Mouse (Mus musculus) embryonic facial prominence, embryonic 10.5 days (tissue): ENCODE measurements around the gene Dohh. TPM values are rescaled to one million over a fixed set of nuclear protein-coding genes. Genes with fewer than 3 reads are reported as not detected.

Experiments
- DNase-seq: peaks from one replicate; pipeline ENCODE4 v3.0.0-alpha.2; 2017; ENCODE audit warnings: low spot score
- H3K27ac ChIP-seq: fragments of 300-500 bp; sonication (generic); replicated peaks from 2 replicates; pipeline ENCODE4 v1.5.1; 2016; ENCODE audit warnings: mild to moderate bottlenecking
- H3K27me3 ChIP-seq: fragments of 300-500 bp; sonication (generic); replicated peaks from 2 replicates; pipeline ENCODE4 v1.6.1; 2016; ENCODE audit warnings: low read depth, mild to moderate bottlenecking; ENCODE audit not compliant: poor library complexity, severe bottlenecking
- H3K36me3 ChIP-seq: fragments of 300-500 bp; sonication (generic); replicated peaks from 2 replicates; pipeline ENCODE4 v1.6.1; 2016; ENCODE audit warnings: mild to moderate bottlenecking, moderate library complexity
- H3K4me1 ChIP-seq: fragments of 300-500 bp; sonication (generic); 2 replicates; pipeline ENCODE4 v1.6.1; 2016
- H3K4me3 ChIP-seq: fragments of 300-500 bp; sonication (generic); 2 replicates; pipeline ENCODE4 v1.5.1; 2016; ENCODE audit warnings: mild to moderate bottlenecking, moderate library complexity
- H3K9me3 ChIP-seq: fragments of 300-500 bp; sonication (generic); 2 replicates; pipeline ENCODE4 v1.6.1; 2016; ENCODE audit warnings: mild to moderate bottlenecking
- WGBS: fragments of 180-500 bp; shearing (Covaris S2); methylation state at CpG from one replicate; pipeline ENCODE4 v1.1.7; 2016; 5-methylcytosine and 5-hydroxymethylcytosine counted together
- polyA plus RNA-seq: library from polyadenylated mRNA; unstranded; fragments of >200 nt; fragmentation: Nextera tagmentation; extraction: Ambion mirVana; gene quantifications from 2 replicates; pipeline ENCODE4 v1.2.1, GENCODE M21; 2016

Gene Dohh
- polyA plus RNA-seq, 1 experiment from 2014 or later: 109 TPM

DNA sequence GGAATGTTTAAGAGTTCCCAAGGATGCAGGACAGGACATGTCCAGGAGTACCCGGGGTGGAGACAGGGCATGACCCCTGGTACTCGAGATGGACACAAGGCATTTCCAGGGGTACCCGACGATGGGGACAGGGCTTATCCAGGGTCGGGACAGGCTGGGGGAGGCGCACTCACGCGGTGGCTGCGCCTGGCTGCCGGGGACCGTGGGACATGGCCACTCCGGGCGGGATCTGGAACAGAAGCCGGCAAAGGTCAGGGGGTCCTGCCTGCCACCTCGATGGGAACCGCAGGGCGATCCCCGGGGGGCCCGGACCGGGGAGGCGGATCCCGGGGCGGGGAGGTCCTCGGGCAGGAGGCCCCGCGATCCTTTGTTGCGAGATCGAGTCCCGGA, 34.3 kb upstream of the Dohh start:
- H3K9me3 ChIP-seq: no peaks in the 10 kb centered on the region
- peak overlapping the region; percentile 98 for H3K4me3 ChIP-seq
- no peak for DNase-seq
- WGBS: 1% methylated on average over 29 of the region's 29 CpGs
- H3K36me3 ChIP-seq: peaks cover 38% of the 10 kb centered on the region
- H3K4me1 ChIP-seq: peaks cover 61% of the 10 kb centered on the region
- H3K27ac ChIP-seq: peak overlapping the region; percentile 95
- peaks cover 42% of the 10 kb centered on the region for H3K27me3 ChIP-seq

GRCm38 (mm10) chr10:81350351-81351063, 33.7 kb upstream of the Dohh start, which contains the start of gene Hmg20b:
Hmg20b (minus strand) TSS chr10:81350480.
- Histone ChIP-seq H3K27me3 (peaks cover 39% of the 10 kb centered on the region), H3K36me3 (peaks cover 32% of the 10 kb centered on the region), H3K4me1 (peaks cover 66% of the 10 kb centered on the region), H3K27ac (peak within 1 kb of the TSS; percentile 95), H3K4me3 (peak within 1 kb of the TSS; percentile 98), H3K9me3 (no peaks in the 10 kb centered on the region)
- under 1% methylated on average over 54 of the region's 54 CpGs for WGBS
- peak; percentile 100 for DNase-seq

GRCm38 (mm10) chr10:81351678-81352291, 32.4 kb upstream of the Dohh start:
- H3K36me3 ChIP-seq: peaks cover 19% of the 10 kb centered on the region
- peaks cover 39% of the 10 kb centered on the region for H3K27me3 ChIP-seq
- no peak for DNase-seq
- H3K9me3 ChIP-seq: no peaks in the 10 kb centered on the region
- peak overlapping the region; percentile 25; the same call in 1 of the 2 replicates for H3K4me3 ChIP-seq
- 22% methylated on average over 9 of the region's 9 CpGs for WGBS
- H3K4me1 ChIP-seq: peaks cover 62% of the 10 kb centered on the region
- H3K27ac ChIP-seq: no peak overlapping the region

DNA sequence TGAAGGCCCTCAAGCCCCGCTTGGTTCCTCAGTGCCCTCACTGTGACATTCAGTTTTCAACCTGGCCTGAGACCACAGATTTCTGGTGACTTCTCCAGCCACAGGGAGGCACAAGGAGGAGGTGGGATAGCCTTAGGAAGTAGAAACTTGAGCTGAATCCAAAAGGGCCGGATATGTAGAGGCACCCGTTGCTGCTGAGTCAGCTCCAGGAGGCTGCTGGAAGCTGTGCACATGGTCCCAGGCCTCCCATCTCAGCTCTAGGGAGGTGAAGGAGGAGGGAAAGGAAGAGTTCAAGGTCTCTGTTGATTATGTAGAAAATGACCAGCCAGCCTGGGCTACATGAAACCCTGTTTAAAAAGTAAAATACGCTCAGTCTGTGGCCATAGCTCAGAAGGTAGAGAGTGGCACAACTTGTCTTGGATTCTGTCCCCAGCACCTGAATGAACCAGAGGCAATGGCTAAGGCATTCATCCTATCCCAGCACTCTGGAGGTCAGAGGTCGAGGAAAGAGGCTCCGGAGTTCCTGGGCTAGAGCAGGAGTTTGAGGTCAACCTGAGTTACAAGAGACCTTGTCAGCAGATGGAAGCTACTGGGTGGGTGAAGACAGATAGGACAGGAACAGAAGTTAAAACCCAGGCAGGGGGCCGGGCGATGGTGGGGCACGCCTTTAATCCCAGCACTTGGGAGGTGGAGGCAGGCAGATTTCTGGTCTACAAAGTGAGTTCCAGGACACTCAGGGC, 29.3 kb upstream of the Dohh start:
- H3K36me3 ChIP-seq: 0 out of 2 replicates have a peak, but pooled peaks cover under 1% of the 10 kb centered on the region
- no peaks in the 10 kb centered on the region for H3K9me3 ChIP-seq
- WGBS: 57% methylated on average over 9 of the region's 9 CpGs
- H3K4me1 ChIP-seq: peaks cover 62% of the 10 kb centered on the region
- H3K27me3 ChIP-seq: peaks cover 41% of the 10 kb centered on the region
- H3K4me3 ChIP-seq: no peak overlapping the region
- DNase-seq: no peak
- H3K27ac ChIP-seq: no peak overlapping the region; the same call in 1 of the 2 replicates

DNA sequence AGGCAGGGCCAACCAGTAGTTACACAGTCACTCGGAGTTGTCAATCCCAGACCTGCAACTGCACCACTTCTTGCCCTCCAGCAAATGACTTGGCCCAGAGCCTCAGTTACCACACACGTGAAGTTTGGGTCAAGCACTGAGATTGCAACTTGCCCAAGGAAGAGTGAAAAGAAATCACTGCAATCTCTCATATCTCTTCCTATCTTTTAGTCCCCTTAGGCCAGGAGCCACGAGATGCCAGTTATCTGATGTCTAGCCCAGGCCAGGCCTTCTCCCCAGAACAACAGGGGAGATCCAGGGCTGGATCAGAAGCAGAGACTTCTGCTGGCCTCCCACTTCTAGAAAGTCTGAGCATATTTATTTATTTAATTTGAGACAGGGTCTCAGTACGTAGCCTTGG, 28.7 kb upstream of the Dohh start:
- WGBS: 70% methylated on average over 4 of the region's 4 CpGs
- Histone ChIP-seq H3K4me1 (peaks cover 66% of the 10 kb centered on the region), H3K36me3 (0 out of 2 replicates have a peak, but pooled peaks cover 4% of the 10 kb centered on the region), H3K9me3 (no peaks in the 10 kb centered on the region), H3K4me3 (no peak overlapping the region), H3K27ac (no peak overlapping the region), H3K27me3 (peaks cover 42% of the 10 kb centered on the region)
- DNase-seq: no peak

GRCm38 (mm10) chr10:81356352-81356990, 27.8 kb upstream of the Dohh start:
- Histone ChIP-seq H3K27me3 (peaks cover 42% of the 10 kb centered on the region), H3K27ac (no peak overlapping the region; the same call in 1 of the 2 replicates), H3K4me1 (peaks cover 68% of the 10 kb centered on the region), H3K9me3 (no peaks in the 10 kb centered on the region), H3K4me3 (peak overlapping the region; percentile 85), H3K36me3 (peaks cover 12% of the 10 kb centered on the region; the same call in 1 of the 2 replicates)
- no peak for DNase-seq
- WGBS: 56% methylated on average over 12 of the region's 12 CpGs

DNA sequence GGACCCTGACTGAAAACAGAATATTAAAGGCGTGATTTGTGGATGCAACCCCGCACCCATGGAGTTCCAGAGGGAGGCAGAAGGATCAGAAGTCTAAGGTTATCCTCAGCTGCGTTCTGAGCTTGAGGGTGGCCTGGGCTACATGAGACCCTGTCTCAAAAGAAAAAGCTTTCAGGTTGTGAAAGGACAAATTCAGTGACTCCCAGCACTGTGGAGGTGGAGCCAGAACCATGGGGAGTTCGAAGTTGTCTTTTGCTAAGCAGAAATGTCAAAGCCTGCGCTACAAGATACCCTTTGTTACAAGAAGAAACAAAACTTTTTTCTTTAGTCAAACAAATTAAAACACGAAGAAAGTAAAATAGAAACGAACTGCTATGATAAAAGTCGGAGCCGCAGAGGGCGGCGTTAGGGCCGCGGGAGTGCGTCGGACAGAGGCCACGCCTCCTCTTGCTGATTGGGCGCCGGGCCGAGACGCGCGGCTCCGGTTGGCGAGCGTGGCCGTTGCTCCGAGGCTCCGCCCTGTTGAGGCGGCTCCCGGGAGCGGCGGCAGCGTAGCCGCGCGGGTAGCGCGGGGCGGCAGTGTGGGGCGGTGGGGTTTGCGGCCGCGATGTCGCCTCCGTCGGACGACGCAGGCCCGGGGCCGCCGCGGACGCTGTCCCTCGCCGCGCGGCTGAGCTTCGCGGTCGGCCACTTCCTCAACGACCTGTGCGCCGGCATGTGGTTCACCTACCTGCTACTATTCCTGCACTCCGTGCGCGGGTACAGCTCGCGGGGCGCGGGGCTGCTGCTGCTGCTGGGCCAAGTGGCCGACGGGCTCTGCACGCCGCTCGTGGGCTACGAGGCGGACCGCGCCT, 27.0 kb upstream of the Dohh start, which contains the start of gene Mfsd12:
Gene Mfsd12 (plus strand): TSS at position 501 of the 854 bp plus-strand sequence.
- Histone ChIP-seq H3K4me3 (peak within 1 kb of the TSS; percentile 85), H3K27ac (peak within 1 kb of the TSS; percentile 85), H3K4me1 (peaks cover 70% of the 10 kb centered on the region), H3K27me3 (peaks cover 49% of the 10 kb centered on the region), H3K36me3 (peaks cover 19% of the 10 kb centered on the region; the same call in 1 of the 2 replicates), H3K9me3 (no peaks in the 10 kb centered on the region)
- peak; percentile 92 for DNase-seq
- 3% methylated on average over 79 of the region's 79 CpGs for WGBS

DNA sequence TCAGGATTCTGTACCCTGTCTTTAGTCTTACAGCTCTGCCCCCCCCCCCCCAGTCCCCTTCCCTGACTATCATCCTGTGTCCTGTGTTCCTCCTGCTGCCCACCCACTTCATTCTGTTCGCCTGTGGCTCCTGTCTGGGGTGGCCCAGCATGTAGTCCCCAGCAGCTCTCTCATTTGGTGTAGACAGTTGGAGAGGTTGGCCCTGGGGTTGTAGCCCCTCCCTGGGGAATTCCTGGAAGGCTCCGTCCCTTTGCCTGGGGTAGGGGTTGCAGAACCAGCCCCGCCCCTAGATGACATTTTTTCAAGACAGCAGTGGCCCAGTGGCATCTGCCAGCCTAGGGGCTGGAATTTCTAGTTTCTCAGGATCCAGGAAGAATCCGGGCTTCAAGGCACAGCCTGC, 26.0 kb upstream of the Dohh start:
- Histone ChIP-seq H3K9me3 (no peaks in the 10 kb centered on the region), H3K36me3 (peaks cover 29% of the 10 kb centered on the region), H3K27me3 (peaks cover 59% of the 10 kb centered on the region), H3K4me3 (peak overlapping the region; percentile 85), H3K4me1 (peaks cover 80% of the 10 kb centered on the region), H3K27ac (0 out of 2 replicates have a peak overlapping the region, but pooled peaks have one; percentile 85)
- DNase-seq: no peak
- WGBS: 25% methylated on average over 4 of the region's 4 CpGs

GRCm38 (mm10) chr10:81358841-81359240, 25.4 kb upstream of the Dohh start:
- H3K9me3 ChIP-seq: no peaks in the 10 kb centered on the region
- peaks cover 65% of the 10 kb centered on the region for H3K27me3 ChIP-seq
- peaks cover 86% of the 10 kb centered on the region for H3K4me1 ChIP-seq
- 63% methylated on average over 1 of the region's 1 CpGs for WGBS
- peaks cover 32% of the 10 kb centered on the region for H3K36me3 ChIP-seq
- peak overlapping the region; percentile 85 for H3K4me3 ChIP-seq
- no peak for DNase-seq
- no peak overlapping the region for H3K27ac ChIP-seq

DNA sequence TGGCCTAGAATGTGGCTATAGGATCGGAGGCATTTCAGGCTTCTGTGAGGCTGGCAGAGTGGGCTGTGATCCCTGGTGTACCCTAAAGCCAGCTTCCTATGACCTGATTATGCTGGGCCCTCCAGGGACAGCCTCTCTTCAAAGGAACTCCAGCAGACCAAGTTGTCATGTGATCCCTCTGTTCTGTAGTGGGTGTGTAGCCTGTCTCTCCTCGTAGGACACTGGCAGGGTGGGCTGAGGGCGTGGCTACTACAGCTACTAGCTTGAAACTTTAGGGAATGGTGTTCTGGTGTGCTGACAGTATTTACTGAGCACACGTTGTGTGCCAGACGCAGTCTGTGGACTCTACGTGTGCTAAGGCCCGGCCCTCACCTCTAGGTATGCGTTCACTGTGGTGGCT, 23.5 kb upstream of the Dohh start:
- H3K9me3 ChIP-seq: no peaks in the 10 kb centered on the region
- DNase-seq: no peak
- peaks cover 79% of the 10 kb centered on the region for H3K27me3 ChIP-seq
- H3K36me3 ChIP-seq: peaks cover 34% of the 10 kb centered on the region
- H3K4me3 ChIP-seq: peak overlapping the region; percentile 17; the same call in 1 of the 2 replicates
- H3K4me1 ChIP-seq: peaks cover 91% of the 10 kb centered on the region
- 0 out of 2 replicates have a peak overlapping the region, but pooled peaks have one; percentile 16 for H3K27ac ChIP-seq
- 72% methylated on average over 8 of the region's 8 CpGs for WGBS

DNA sequence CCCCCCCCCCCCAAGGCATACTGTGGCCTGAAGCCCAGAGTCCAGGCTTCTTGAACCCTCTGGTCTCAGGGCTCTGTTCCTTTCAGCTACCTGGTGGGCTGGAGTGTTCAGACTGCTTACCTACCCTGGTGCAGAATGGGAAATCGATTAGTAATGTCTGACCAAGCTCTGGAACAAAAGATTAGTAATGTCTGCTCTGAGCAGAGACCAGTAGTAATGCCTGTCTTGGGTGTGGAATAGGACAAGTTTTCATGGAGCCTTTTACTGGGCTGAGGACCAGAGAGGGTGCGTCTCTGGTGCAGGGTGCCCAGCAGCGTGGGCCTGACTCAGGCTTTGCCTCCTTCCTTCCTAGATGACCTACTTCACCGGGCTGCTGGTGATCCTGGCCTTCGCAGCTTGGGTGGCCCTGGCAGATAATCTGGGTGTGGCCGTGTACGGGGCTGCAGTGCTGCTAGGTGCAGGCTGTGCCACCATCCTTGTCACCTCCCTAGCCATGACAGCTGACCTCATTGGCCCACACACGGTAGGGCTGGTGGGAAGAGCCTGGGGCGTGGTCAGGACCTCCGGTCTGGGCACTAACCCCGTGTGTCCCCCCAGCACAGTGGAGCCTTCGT, 21.8 kb upstream of the Dohh start:
- 76% methylated on average over 12 of the region's 12 CpGs for WGBS
- Histone ChIP-seq H3K9me3 (no peaks in the 10 kb centered on the region), H3K4me1 (peaks cover 97% of the 10 kb centered on the region), H3K36me3 (peaks cover 48% of the 10 kb centered on the region), H3K4me3 (peak overlapping the region; percentile 54; the same call in 1 of the 2 replicates), H3K27ac (no peak overlapping the region), H3K27me3 (peaks cover 69% of the 10 kb centered on the region)
- no peak for DNase-seq
